Comparison of ENCODE assay signal across 27 mouse cellular contexts in genomic region chr10:110034582-110035099, GRCm38 (mm10).
A peak's percentile ranks its signal among the peaks of the same experiment; 100 is the strongest.
DNase-seq lines count a peak whose midpoint lies in the region; ATAC-seq and TF ChIP-seq lines count a peak whose summit lies in the region.
"Had no signal": no experiment of that assay in that cellular context is flagged by ENCODE, and none has a peak within 500 bp of the region (broad histone marks: within the 10 kb centered on the region; RNA-seq: fewer than 3 reads in every experiment).

No protein-coding gene starts in this region.

- TF ChIP-seq CTCF in lung, adult 2 months (IDR thresholded peaks at IDR 0.05; ENCODE audit: insufficient read depth, low read length): no peak

- 78% methylated on average over 7 of the region's 7 CpGs for WGBS in neural tube, embryonic 11.5 days
- WGBS in lung, adult 2 months: 85% methylated on average over 7 of the region's 7 CpGs

- DNase-seq in embryo, embryonic 11 days: peak; percentile 10
- DNase-seq in embryo, embryonic 10 days (ENCODE audit: low spot score): no peak
- peak; percentile 7 to 30 for DNase-seq in heart, adult 9 months (ENCODE audit: low spot score in 2 of 2)
- no peak for DNase-seq in heart, postnatal 36 days
- peak; percentile 12 for DNase-seq in neural tube, embryonic 11.5 days (ENCODE audit: low spot score)
- DNase-seq in neural tube, embryonic 10.5 days (ENCODE audit: extremely low spot score, low spot score): no peak
- no peak for DNase-seq in frontal cortex, postnatal 10 days (ENCODE audit: low spot score in 2 of 2)
- DNase-seq in lung, adult 2 months: no peak
- DNase-seq: adrenal gland, adult 8-10 months; adrenal gland, postnatal 25 days; cerebellum, adult 11-12 months; cerebellum, adult 8-10 months; cerebellum, postnatal 10 days; cerebellum, postnatal 36 days; forebrain, postnatal 0 days; gastrocnemius, postnatal 10 days; gastrocnemius, postnatal 36 days had no signal

- no peaks in the 10 kb centered on the region for H3K36me3 ChIP-seq in neural tube, embryonic 11.5 days (ENCODE audit: control insufficient read depth, insufficient read depth, low read length)
- H3K36me3 ChIP-seq: embryonic facial prominence, embryonic 12.5 days; embryonic facial prominence, embryonic 15.5 days; heart, embryonic 12.5 days; heart, embryonic 15.5 days; hindbrain, embryonic 10.5 days; hindbrain, embryonic 13.5 days; intestine, embryonic 15.5 days had no signal

- no peak overlapping the region for H3K4me2 ChIP-seq in neural tube, embryonic 11.5 days (ENCODE audit: low read depth)
- H3K4me2 ChIP-seq: embryonic facial prominence, embryonic 12.5 days; embryonic facial prominence, embryonic 15.5 days; heart, embryonic 12.5 days; heart, embryonic 15.5 days; hindbrain, embryonic 13.5 days; intestine, embryonic 15.5 days had no signal

- no peaks in the 10 kb centered on the region for H3K4me1 ChIP-seq in neural tube, embryonic 11.5 days (ENCODE audit: control insufficient read depth, insufficient read depth, low read length)
- H3K4me1 ChIP-seq in lung, adult 2 months (ENCODE audit: control insufficient read depth, insufficient read depth, low read length): no peaks in the 10 kb centered on the region
- H3K4me1 ChIP-seq: embryonic facial prominence, embryonic 12.5 days; embryonic facial prominence, embryonic 15.5 days; heart, embryonic 12.5 days; heart, embryonic 15.5 days; hindbrain, embryonic 10.5 days; hindbrain, embryonic 13.5 days; intestine, embryonic 15.5 days had no signal

- TF ChIP-seq POLR2A in lung, adult 2 months (IDR thresholded peaks at IDR 0.05; ENCODE audit: borderline replicate concordance, extremely low read depth, low read depth, low read length): no peak

- intact Hi-C loops in heart, postnatal 36 days (cut with DNase I): no loop called here

- H3K9ac ChIP-seq in neural tube, embryonic 11.5 days (ENCODE audit: low read length): no peak overlapping the region
- H3K9ac ChIP-seq: embryonic facial prominence, embryonic 12.5 days; embryonic facial prominence, embryonic 15.5 days; forebrain, postnatal 0 days; heart, embryonic 12.5 days; heart, embryonic 15.5 days; hindbrain, embryonic 13.5 days; intestine, embryonic 15.5 days had no signal

- no peaks in the 10 kb centered on the region for H3K27me3 ChIP-seq in neural tube, embryonic 11.5 days (ENCODE audit: control insufficient read depth, insufficient read depth, low read length)
- H3K27me3 ChIP-seq: embryonic facial prominence, embryonic 12.5 days; embryonic facial prominence, embryonic 15.5 days; heart, embryonic 12.5 days; heart, embryonic 15.5 days; hindbrain, embryonic 13.5 days; intestine, embryonic 15.5 days had no signal

- H3K4me3 ChIP-seq in neural tube, embryonic 11.5 days (ENCODE audit: low read depth, low read length): no peak overlapping the region
- no peak overlapping the region for H3K4me3 ChIP-seq in lung, adult 2 months (replicated peaks; ENCODE audit: extremely low read depth, low read depth, low read length)
- H3K4me3 ChIP-seq: embryonic facial prominence, embryonic 12.5 days; embryonic facial prominence, embryonic 15.5 days; heart, embryonic 12.5 days; heart, embryonic 15.5 days; hindbrain, embryonic 10.5 days; hindbrain, embryonic 13.5 days; intestine, embryonic 15.5 days had no signal

- no peaks in the 10 kb centered on the region for H3K9me3 ChIP-seq in neural tube, embryonic 11.5 days (ENCODE audit: control insufficient read depth, low read length)
- H3K9me3 ChIP-seq: embryonic facial prominence, embryonic 12.5 days; embryonic facial prominence, embryonic 15.5 days; heart, embryonic 12.5 days; heart, embryonic 15.5 days; hindbrain, embryonic 10.5 days; hindbrain, embryonic 13.5 days; intestine, embryonic 15.5 days had no signal

- ATAC-seq in neural tube, embryonic 11.5 days (ENCODE audit: insufficient read depth, low FRiP score, low TSS enrichment): no peak
- ATAC-seq: activated CD4-positive, CD25-positive, alpha-beta regulatory T cell, adult 4 months; forebrain, embryonic 14.5 days; forebrain, postnatal 0 days; hindbrain, embryonic 16.5 days; intestine, embryonic 15.5 days had no signal

- no peak overlapping the region for H3K27ac ChIP-seq in neural tube, embryonic 11.5 days (ENCODE audit: low read depth, low read length)
- H3K27ac ChIP-seq: embryonic facial prominence, embryonic 12.5 days; embryonic facial prominence, embryonic 15.5 days; heart, embryonic 15.5 days; hindbrain, embryonic 10.5 days; hindbrain, embryonic 13.5 days; intestine, embryonic 15.5 days had no signal

Comparison
In these comparisons a context has a peak if more than half of its experiments do, and no peak if none do; other contexts are left out.
1. DNase-seq: peak in embryo, embryonic 11 days (single experiment), heart, adult 9 months (2 of 2) and neural tube, embryonic 11.5 days (single experiment); none in embryo, embryonic 10 days (single experiment), heart, postnatal 36 days (0 of 2), neural tube, embryonic 10.5 days (single experiment), frontal cortex, postnatal 10 days (0 of 2) and lung, adult 2 months (single experiment).